Mouse (Mus musculus) forebrain, embryonic 13.5 days (tissue): ENCODE data around the gene Csnk2b. TPM values are rescaled to one million over a fixed set of nuclear protein-coding genes. Genes with fewer than 3 reads are reported as not detected.
A peak's percentile ranks its signal among the peaks of the same experiment; 100 is the strongest.

ENCODE experiments used
- ATAC-seq: fragments of 200-750 bp; cut with Nextera tagmentation; 2 replicates; pipeline ENCODE4 v1.8.0; 2017
- H3K27ac ChIP-seq: fragments of 300-500 bp; sonication (generic); 2 replicates; pipeline ENCODE4 v1.5.1; 2015; ENCODE audit warnings: inconsistent platforms, mild to moderate bottlenecking, moderate library complexity
- H3K27me3 ChIP-seq: fragments of 300-500 bp; sonication (generic); 2 replicates; pipeline ENCODE4 v1.6.1; 2015; ENCODE audit warnings: mild to moderate bottlenecking, inconsistent platforms
- H3K36me3 ChIP-seq: fragments of 300-500 bp; sonication (generic); 2 replicates; pipeline ENCODE4 v1.6.1; 2015; ENCODE audit warnings: mild to moderate bottlenecking, inconsistent platforms; ENCODE audit not compliant: poor library complexity, severe bottlenecking
- H3K4me1 ChIP-seq: fragments of 300-500 bp; sonication (generic); 2 replicates; pipeline ENCODE4 v1.6.1; 2015; ENCODE audit warnings: inconsistent platforms
- H3K4me2 ChIP-seq: fragments of 300-500 bp; sonication (generic); 2 replicates; pipeline ENCODE4 v1.6.1; 2015; ENCODE audit warnings: inconsistent platforms, mild to moderate bottlenecking, moderate library complexity
- H3K4me3 ChIP-seq: fragments of 300-500 bp; sonication (generic); 2 replicates; pipeline ENCODE4 v1.5.1; 2015; ENCODE audit warnings: mild to moderate bottlenecking, inconsistent platforms
- H3K9ac ChIP-seq: fragments of 300-500 bp; sonication (generic); 2 replicates; pipeline ENCODE4 v1.6.1; 2015; ENCODE audit warnings: mild to moderate bottlenecking, inconsistent platforms
- H3K9me3 ChIP-seq: fragments of 300-500 bp; sonication (generic); replicated peaks from 2 replicates; pipeline ENCODE4 v1.6.1; 2016; ENCODE audit warnings: inconsistent platforms
- WGBS: fragments of 180-500 bp; shearing (Covaris S2); methylation state at CpG from one replicate; pipeline ENCODE4 v1.1.7; 2015; 5-methylcytosine and 5-hydroxymethylcytosine counted together
- polyA plus RNA-seq: library from polyadenylated mRNA; unstranded; fragments of >200 nt; fragmentation: Nextera tagmentation; extraction: Ambion mirVana; gene quantifications from 2 replicates; pipeline ENCODE4 v1.2.1, GENCODE M21; 2015

Csnk2b gene
- polyA plus RNA-seq, 1 experiment from 2014 or later = 339 TPM

GRCm38 (mm10) chr17:35090166-35090932, 31.5 kb downstream of the Csnk2b start:
- ATAC-seq = 0 out of 2 replicates have a peak, but pooled peaks have one; percentile 13
- peaks cover 19% of the 10 kb centered on the region for H3K4me1 ChIP-seq
- no peaks in the 10 kb centered on the region for H3K9me3 ChIP-seq
- H3K27me3 ChIP-seq = 0 out of 2 replicates have a peak, but pooled peaks cover 3% of the 10 kb centered on the region
- H3K4me3 ChIP-seq = peak overlapping the region; percentile 60
- H3K9ac ChIP-seq = peak overlapping the region; percentile 90
- WGBS = 65% methylated on average over 8 of the region's 8 CpGs
- peak overlapping the region; percentile 96 for H3K27ac ChIP-seq
- H3K4me2 ChIP-seq = peak overlapping the region; percentile 69
- peaks cover 39% of the 10 kb centered on the region for H3K36me3 ChIP-seq

DNA sequence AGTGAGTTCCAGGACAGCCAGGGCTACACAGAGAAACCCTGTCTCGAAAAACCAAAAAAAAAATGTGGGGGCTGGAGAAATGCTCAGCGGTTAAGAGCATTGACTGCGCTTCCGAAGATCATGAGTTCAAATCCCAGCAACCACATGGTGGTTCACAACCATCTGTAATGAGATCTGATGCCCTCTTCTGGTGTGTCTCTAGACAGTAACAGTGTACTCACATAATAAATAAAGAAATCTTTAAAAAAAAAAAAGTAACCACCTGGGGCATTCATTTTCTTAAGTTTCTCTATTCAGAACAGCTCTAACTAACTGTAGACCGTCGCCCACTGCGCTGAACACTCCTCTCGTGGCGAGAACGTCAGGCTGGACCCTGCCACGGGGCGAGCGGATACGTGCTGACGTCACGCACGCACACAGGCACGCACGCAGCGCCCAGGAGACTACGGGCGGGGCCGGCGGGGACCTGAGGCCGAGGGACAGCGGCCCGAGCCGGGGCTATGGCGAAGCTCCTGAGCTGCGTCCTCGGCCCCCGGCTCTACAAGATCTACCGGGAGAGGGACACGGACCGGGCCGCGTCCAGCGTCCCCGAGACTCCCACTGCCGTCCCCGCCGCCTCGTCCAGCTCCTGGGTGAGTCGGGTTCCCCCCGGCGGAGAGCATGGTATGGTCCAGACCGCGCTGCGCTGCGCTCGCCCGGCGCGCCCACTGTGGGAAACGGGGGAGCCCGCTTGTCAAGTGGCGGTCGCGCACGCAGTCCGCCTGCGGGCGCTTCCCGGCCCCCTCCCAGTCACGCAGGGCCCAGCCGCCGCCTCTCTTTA, 32.8 kb downstream of the Csnk2b start, which contains the start of gene Abhd16a:
Gene Abhd16a (plus strand): TSS at position 439 of the 820 bp plus-strand sequence.
- Histone ChIP-seq H3K4me2 (peak within 1 kb of the TSS; percentile 69), H3K36me3 (peaks cover 25% of the 10 kb centered on the region), H3K27me3 (0 out of 2 replicates have a peak, but pooled peaks cover 3% of the 10 kb centered on the region), H3K27ac (peak within 1 kb of the TSS; percentile 96), H3K9ac (peak within 1 kb of the TSS; percentile 90), H3K9me3 (no peaks in the 10 kb centered on the region), H3K4me3 (peak within 1 kb of the TSS; percentile 60), H3K4me1 (peaks cover 19% of the 10 kb centered on the region)
- peak; percentile 98 for ATAC-seq
- 4% methylated on average over 52 of the region's 67 CpGs for WGBS

DNA sequence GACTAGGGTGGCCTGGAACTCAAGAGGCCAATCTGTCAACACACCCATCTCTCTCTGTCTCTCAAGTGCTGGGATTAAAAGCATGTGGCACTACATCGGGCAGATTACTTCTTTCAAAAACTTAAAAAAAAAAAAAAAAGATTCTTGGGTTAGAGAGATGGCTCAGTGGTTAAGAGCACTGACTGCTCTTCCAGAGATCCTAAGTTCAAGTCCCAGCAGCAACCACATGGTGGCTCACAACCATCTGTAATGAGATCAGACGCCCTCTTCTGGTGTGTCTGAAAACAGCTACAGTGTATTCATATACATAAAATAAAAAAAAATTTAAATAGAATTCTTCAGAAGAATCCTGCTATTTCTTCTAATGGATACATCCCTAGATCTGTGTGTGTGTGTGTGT, 33.7 kb downstream of the Csnk2b start:
- H3K4me3 ChIP-seq = no peak overlapping the region
- peaks cover 17% of the 10 kb centered on the region for H3K36me3 ChIP-seq
- H3K27ac ChIP-seq = no peak overlapping the region
- no peak for ATAC-seq
- H3K4me2 ChIP-seq = no peak overlapping the region
- H3K9ac ChIP-seq = no peak overlapping the region
- no peaks in the 10 kb centered on the region for H3K9me3 ChIP-seq
- H3K27me3 ChIP-seq = 0 out of 2 replicates have a peak, but pooled peaks cover 3% of the 10 kb centered on the region
- 61% methylated on average over 2 of the region's 2 CpGs for WGBS
- H3K4me1 ChIP-seq = peaks cover 19% of the 10 kb centered on the region

GRCm38 (mm10) chr17:35085208-35085865, 36.5 kb downstream of the Csnk2b start, which contains the start of gene Ly6g6f:
Gene Ly6g6f, minus strand, starts transcription at chr17:35085610.
- H3K36me3 ChIP-seq = no peaks in the 10 kb centered on the region
- H3K27me3 ChIP-seq = 0 out of 2 replicates have a peak, but pooled peaks cover 3% of the 10 kb centered on the region
- WGBS = 85% methylated on average over 7 of the region's 7 CpGs
- no peak for ATAC-seq
- H3K27ac ChIP-seq = no peak within 1 kb of the TSS
- H3K9me3 ChIP-seq = no peaks in the 10 kb centered on the region
- no peak within 1 kb of the TSS for H3K4me2 ChIP-seq
- H3K9ac ChIP-seq = no peak within 1 kb of the TSS
- no peak within 1 kb of the TSS for H3K4me3 ChIP-seq
- peaks cover 12% of the 10 kb centered on the region for H3K4me1 ChIP-seq

GRCm38 (mm10) chr17:35083929-35084497, 37.8 kb downstream of the Csnk2b start:
- ATAC-seq = no peak
- H3K36me3 ChIP-seq = no peaks in the 10 kb centered on the region
- H3K9me3 ChIP-seq = no peaks in the 10 kb centered on the region
- no peak overlapping the region for H3K9ac ChIP-seq
- no peak overlapping the region for H3K27ac ChIP-seq
- 0 out of 2 replicates have a peak, but pooled peaks cover 5% of the 10 kb centered on the region for H3K4me1 ChIP-seq
- H3K4me2 ChIP-seq = no peak overlapping the region
- no peak overlapping the region for H3K4me3 ChIP-seq
- WGBS = 82% methylated on average over 3 of the region's 3 CpGs
- H3K27me3 ChIP-seq = 0 out of 2 replicates have a peak, but pooled peaks cover 3% of the 10 kb centered on the region

GRCm38 (mm10) chr17:35082841-35083576, 38.8 kb downstream of the Csnk2b start:
- 0 out of 2 replicates have a peak, but pooled peaks cover 5% of the 10 kb centered on the region for H3K4me1 ChIP-seq

GRCm38 (mm10) chr17:35080710-35081109, 41.1 kb downstream of the Csnk2b start:
- no peaks in the 10 kb centered on the region for H3K36me3 ChIP-seq
- WGBS = 61% methylated on average over 4 of the region's 4 CpGs
- H3K27ac ChIP-seq = no peak overlapping the region
- no peak overlapping the region for H3K9ac ChIP-seq
- H3K4me1 ChIP-seq = peaks cover 23% of the 10 kb centered on the region
- no peaks in the 10 kb centered on the region for H3K9me3 ChIP-seq
- H3K4me2 ChIP-seq = no peak overlapping the region
- H3K27me3 ChIP-seq = no peaks in the 10 kb centered on the region
- no peak overlapping the region for H3K4me3 ChIP-seq
- ATAC-seq = no peak

More at GRCm38 (mm10) chr17:35082841-35083576, 38.8 kb downstream of the Csnk2b start:
- no peak overlapping the region for H3K27ac ChIP-seq
- no peak overlapping the region for H3K4me3 ChIP-seq
- H3K4me2 ChIP-seq = no peak overlapping the region
- H3K27me3 ChIP-seq = 0 out of 2 replicates have a peak, but pooled peaks cover 3% of the 10 kb centered on the region
- H3K9ac ChIP-seq = no peak overlapping the region
- WGBS = 85% methylated on average over 16 of the region's 16 CpGs
- no peak for ATAC-seq
- no peaks in the 10 kb centered on the region for H3K36me3 ChIP-seq
- no peaks in the 10 kb centered on the region for H3K9me3 ChIP-seq

DNA sequence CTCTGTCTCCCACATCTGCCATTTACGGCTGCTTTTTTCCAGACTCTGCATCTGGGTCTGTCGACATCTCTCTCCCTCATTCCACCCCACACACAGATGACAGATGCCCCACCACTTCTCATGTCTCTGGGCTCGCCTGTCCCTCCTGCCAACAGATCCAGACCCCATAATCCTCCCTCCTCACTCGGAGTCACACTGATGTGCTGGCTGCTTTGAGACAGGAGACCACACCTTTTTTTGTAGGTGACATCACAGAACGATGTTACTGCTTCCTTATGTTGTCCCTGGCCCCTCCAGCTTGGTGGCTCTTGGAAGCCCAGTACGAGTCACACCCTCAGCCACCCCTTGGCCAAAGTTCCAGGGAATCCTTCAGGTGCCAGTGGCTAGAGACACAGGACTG, 41.6 kb downstream of the Csnk2b start:
- Histone ChIP-seq H3K27me3 (no peaks in the 10 kb centered on the region), H3K9me3 (no peaks in the 10 kb centered on the region), H3K4me1 (peaks cover 23% of the 10 kb centered on the region), H3K9ac (no peak overlapping the region), H3K4me2 (no peak overlapping the region), H3K36me3 (no peaks in the 10 kb centered on the region), H3K27ac (no peak overlapping the region), H3K4me3 (no peak overlapping the region)
- WGBS = 75% methylated on average over 6 of the region's 6 CpGs
- no peak for ATAC-seq

GRCm38 (mm10) chr17:35079778-35080177, 42.1 kb downstream of the Csnk2b start:
- Histone ChIP-seq H3K4me2 (no peak overlapping the region), H3K9ac (no peak overlapping the region), H3K36me3 (no peaks in the 10 kb centered on the region), H3K4me1 (peaks cover 23% of the 10 kb centered on the region), H3K27me3 (no peaks in the 10 kb centered on the region), H3K9me3 (no peaks in the 10 kb centered on the region), H3K4me3 (no peak overlapping the region), H3K27ac (no peak overlapping the region; the same call in 1 of the 2 replicates)
- ATAC-seq = no peak
- 68% methylated on average over 9 of the region's 9 CpGs for WGBS

- Histone ChIP-seq H3K4me2 (peak within 1 kb of the TSS; percentile 46), H3K27ac (peak within 1 kb of the TSS; percentile 44; the same call in 1 of the 2 replicates), H3K9ac (peak within 1 kb of the TSS; percentile 43), H3K27me3 (no peaks in the 10 kb centered on the region), H3K4me1 (peaks cover 23% of the 10 kb centered on the region), H3K4me3 (peak within 1 kb of the TSS; percentile 16), H3K36me3 (no peaks in the 10 kb centered on the region), H3K9me3 (no peaks in the 10 kb centered on the region)
- peak; percentile 50; the same call in 1 of the 2 replicates for ATAC-seq
- 13% methylated on average over 14 of the region's 14 CpGs for WGBS
Observed at GRCm38 (mm10) chr17:35077786-35078233, 44.0 kb downstream of the Csnk2b start, which contains the start of gene Ly6g6d. Gene Ly6g6d, minus strand, starts transcription at chr17:35078065.
